16 mouse cellular contexts compared by ENCODE assay signal in genomic region chr1:166401455-166401854, GRCm38 (mm10). TPM values are rescaled to one million over a fixed set of nuclear protein-coding genes. Genes with fewer than 3 reads are reported as not detected.
DNase-seq lines count a peak whose midpoint lies in the region; ATAC-seq and TF ChIP-seq lines count a peak whose summit lies in the region.
"Had no signal": no experiment of that assay in that cellular context is flagged by ENCODE, and none has a peak within 500 bp of the region (broad histone marks: within the 10 kb centered on the region; RNA-seq: fewer than 3 reads in every experiment).

No protein-coding gene starts in this region.

- no peak overlapping the region for H3K27ac ChIP-seq in midbrain, postnatal 0 days (ENCODE audit: low read depth, low read length)
- no peak overlapping the region for H3K27ac ChIP-seq in midbrain, embryonic 10.5 days (replicated peaks)
- H3K27ac ChIP-seq: forebrain, embryonic 15.5 days had no signal

- no peak overlapping the region for H3K9ac ChIP-seq in midbrain, postnatal 0 days (replicated peaks; ENCODE audit: low read length, poor library complexity, severe bottlenecking)
- H3K9ac ChIP-seq: forebrain, embryonic 15.5 days had no signal

- H3K4me2 ChIP-seq in midbrain, postnatal 0 days (ENCODE audit: low read depth, low read length, poor library complexity, severe bottlenecking), result no peak overlapping the region
- H3K4me2 ChIP-seq: forebrain, embryonic 15.5 days; liver, embryonic 11.5 days had no signal

- no peaks in the 10 kb centered on the region for H3K9me3 ChIP-seq in midbrain, postnatal 0 days (ENCODE audit: low read length)
- no peaks in the 10 kb centered on the region for H3K9me3 ChIP-seq in midbrain, embryonic 10.5 days (replicated peaks)
- H3K9me3 ChIP-seq: forebrain, embryonic 15.5 days; G1E; megakaryocyte, embryonic 14.5 days had no signal

- ATAC-seq in frontal cortex, adult (ENCODE audit: low TSS enrichment), result peak; percentile 64
- no peak for ATAC-seq in midbrain, postnatal 0 days (ENCODE audit: low FRiP score)
- ATAC-seq: intestine, embryonic 16.5 days had no signal

- H3K27me3 ChIP-seq in midbrain, postnatal 0 days (ENCODE audit: insufficient read depth, low read length), result no peaks in the 10 kb centered on the region
- H3K27me3 ChIP-seq in midbrain, embryonic 10.5 days (ENCODE audit: low read depth, poor library complexity, severe bottlenecking), result no peaks in the 10 kb centered on the region
- H3K27me3 ChIP-seq: forebrain, embryonic 15.5 days; megakaryocyte, embryonic 14.5 days had no signal

- TF ChIP-seq CTCF in midbrain, postnatal 0 days (IDR thresholded peaks at IDR 0.05), result no peak

- no peak overlapping the region for H3K4me3 ChIP-seq in midbrain, postnatal 0 days (ENCODE audit: low read depth, low read length)
- no peak overlapping the region for H3K4me3 ChIP-seq in midbrain, embryonic 10.5 days
- H3K4me3 ChIP-seq: forebrain, embryonic 15.5 days had no signal

- H3K4me1 ChIP-seq in midbrain, postnatal 0 days (ENCODE audit: insufficient read depth, low read length), result no peaks in the 10 kb centered on the region
- no peaks in the 10 kb centered on the region for H3K4me1 ChIP-seq in midbrain, embryonic 10.5 days

- H3K36me3 ChIP-seq in midbrain, postnatal 0 days (ENCODE audit: insufficient read depth, low read length), result peaks cover 50% of the 10 kb centered on the region
- H3K36me3 ChIP-seq in midbrain, embryonic 10.5 days, result peaks cover 100% of the 10 kb centered on the region

- no peak for DNase-seq in frontal cortex, postnatal 36 days (ENCODE audit: low spot score in 2 of 2)
- peak; percentile 51 for DNase-seq in midbrain, postnatal 0 days (ENCODE audit: low spot score)
- DNase-seq in midbrain, embryonic 10.5 days (ENCODE audit: low spot score), result no peak
- DNase-seq in cerebellum, postnatal 25 days, result peak; percentile 78 to 86
- peak; percentile 57 to 71 for DNase-seq in kidney, postnatal 4 days
- no peak for DNase-seq in urinary bladder, postnatal 14 days (ENCODE audit: low spot score)
- no peak for DNase-seq in embryo, embryonic 9.5 days (ENCODE audit: extremely low spot score)
- DNase-seq: gastrocnemius, postnatal 36 days; right cerebral cortex, adult 18-20 months; thymus, postnatal 14 days had no signal

RNA-seq across cellular contexts. Expression of gene Pogk, which starts 8.2 kb away (rescaled TPM):
- total RNA-seq in midbrain, postnatal 0 days (2014; rRNA removed), result 77.9 and 86.9 TPM in 2 replicates
- 20.1 and 22.0 TPM in 2 replicates for polyA plus RNA-seq in midbrain, postnatal 0 days (2015; fragmentation: Nextera tagmentation; extraction: Ambion mirVana)
- polyA plus RNA-seq in midbrain, embryonic 10.5 days (2016; fragmentation: Nextera tagmentation; extraction: Ambion mirVana), result 26.1 and 37.7 TPM in 2 replicates
- polyA plus RNA-seq: G1E had no signal

RNA-seq across cellular contexts. Expression of gene Tada1, which starts 22.6 kb away (rescaled TPM):
- 57.1 and 65.9 TPM in 2 replicates for total RNA-seq in midbrain, postnatal 0 days (2014; rRNA removed)
- polyA plus RNA-seq in midbrain, postnatal 0 days (2015; fragmentation: Nextera tagmentation; extraction: Ambion mirVana), result 64.7 and 69.1 TPM in 2 replicates
- polyA plus RNA-seq in midbrain, embryonic 10.5 days (2016; fragmentation: Nextera tagmentation; extraction: Ambion mirVana), result 70.2 and 70.3 TPM in 2 replicates

Comparison
In these comparisons a context has a peak if more than half of its experiments do, and no peak if none do; other contexts are left out.
1. DNase-seq: peak in midbrain, postnatal 0 days (single experiment), cerebellum, postnatal 25 days (2 of 2) and kidney, postnatal 4 days (2 of 2); none in frontal cortex, postnatal 36 days (0 of 2), midbrain, embryonic 10.5 days (single experiment), urinary bladder, postnatal 14 days (single experiment) and embryo, embryonic 9.5 days (single experiment).